Mouse (Mus musculus): ENCODE results near the gene Rflnb.

DNA sequence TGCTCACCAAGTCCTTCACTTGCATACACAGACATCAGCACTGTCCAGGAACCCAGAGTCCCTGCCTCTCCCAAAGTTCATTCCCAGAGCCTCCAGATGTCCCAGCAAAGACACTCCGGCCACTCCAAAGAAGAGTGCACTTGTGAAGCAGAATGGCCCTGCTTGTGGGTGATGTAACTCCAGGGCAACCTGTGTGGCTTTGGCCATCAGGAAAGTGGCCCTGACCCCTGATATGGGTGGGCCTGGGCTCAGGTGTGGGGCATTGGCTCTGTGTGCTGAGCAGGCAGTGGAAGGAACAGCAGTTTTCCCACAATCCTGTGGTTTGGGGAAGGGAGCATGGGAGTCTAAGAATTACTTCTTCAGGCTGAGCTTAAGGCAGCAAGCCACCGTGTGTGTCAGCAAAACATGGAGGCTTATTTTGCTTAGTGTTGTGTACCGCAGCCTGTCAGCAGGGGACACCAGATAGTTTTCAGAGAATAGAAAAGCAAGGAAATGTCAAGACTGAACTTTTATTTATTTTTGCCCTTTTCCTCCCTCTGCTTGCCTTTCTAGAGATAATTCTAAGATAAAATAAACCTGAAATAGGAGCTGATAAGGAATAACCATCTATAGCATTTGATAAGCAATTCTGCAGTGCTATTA, 26.2 kb downstream of the Rflnb start:
- TF ChIP-seq POLR2A (IDR thresholded peaks at IDR 0.05; ENCODE audit: insufficient read depth, low read length), result no peak
- no peak for TF ChIP-seq CTCF (IDR thresholded peaks at IDR 0.05; ENCODE audit: low read depth, low read length)
- TF ChIP-seq EP300 (IDR thresholded peaks at IDR 0.05; ENCODE audit: insufficient read depth, low read depth, low read length), result no peak
